Mouse (Mus musculus): ENCODE data around the gene Arl10. TPM values are rescaled to one million over a fixed set of nuclear protein-coding genes. Genes with fewer than 3 reads are reported as not detected.
"Not testable (repeated sequence)": the region's sequence is repeated elsewhere in the genome, so short reads cannot be mapped to it uniquely, and the experiment has no call there.

Arl10 gene
- total RNA-seq, 1 experiment from 2014 or later: 9.3 TPM

- ATAC-seq (replicated peaks in 1 of 2; ENCODE audit: insufficient read depth in 1 of 2, low FRiP score in 2 of 2, low TSS enrichment in 1 of 2, low read depth in 1 of 2, poor library complexity in 2 of 2, severe bottlenecking in 2 of 2): no peak
Observed at GRCm38 (mm10) chr13:54607204-54607603, 32.4 kb downstream of the Arl10 start.

GRCm38 (mm10) chr13:54608002-54608401 lies 33.2 kb downstream of the Arl10 start:
- no peak for ATAC-seq (replicated peaks in 1 of 2; ENCODE audit: insufficient read depth in 1 of 2, low FRiP score in 2 of 2, low TSS enrichment in 1 of 2, low read depth in 1 of 2, poor library complexity in 2 of 2, severe bottlenecking in 2 of 2)

- no peak for ATAC-seq (replicated peaks in 1 of 2; ENCODE audit: insufficient read depth in 1 of 2, low FRiP score in 2 of 2, low TSS enrichment in 1 of 2, low read depth in 1 of 2, poor library complexity in 2 of 2, severe bottlenecking in 2 of 2)
Observed at GRCm38 (mm10) chr13:54608666-54609065, 33.9 kb downstream of the Arl10 start.

- no peak for ATAC-seq (replicated peaks in 1 of 2; ENCODE audit: insufficient read depth in 1 of 2, low FRiP score in 2 of 2, low TSS enrichment in 1 of 2, low read depth in 1 of 2, poor library complexity in 2 of 2, severe bottlenecking in 2 of 2)
Observed at GRCm38 (mm10) chr13:54609301-54609700, 34.5 kb downstream of the Arl10 start.

- ATAC-seq (replicated peaks in 1 of 2; ENCODE audit: insufficient read depth in 1 of 2, low FRiP score in 2 of 2, low TSS enrichment in 1 of 2, low read depth in 1 of 2, poor library complexity in 2 of 2, severe bottlenecking in 2 of 2): 0 out of 4 replicates have a peak, but pooled peaks of 1 of the 2 experiments have one; percentile 13
Observed at GRCm38 (mm10) chr13:54610613-54610971, 35.8 kb downstream of the Arl10 start.

- ATAC-seq (replicated peaks in 1 of 2; ENCODE audit: insufficient read depth in 1 of 2, low FRiP score in 2 of 2, low TSS enrichment in 1 of 2, low read depth in 1 of 2, poor library complexity in 2 of 2, severe bottlenecking in 2 of 2): peak; percentile 46 to 68
Observed at GRCm38 (mm10) chr13:54610972-54611754, 36.3 kb downstream of the Arl10 start, which contains the start of gene Cltb. Cltb (minus strand) TSS chr13:54611344.

GRCm38 (mm10) chr13:54613141-54613540 lies 38.3 kb downstream of the Arl10 start:
- ATAC-seq (replicated peaks in 1 of 2; ENCODE audit: insufficient read depth in 1 of 2, low FRiP score in 2 of 2, low TSS enrichment in 1 of 2, low read depth in 1 of 2, poor library complexity in 2 of 2, severe bottlenecking in 2 of 2): not testable (repeated sequence)

GRCm38 (mm10) chr13:54616307-54616706 lies 41.5 kb downstream of the Arl10 start:
- no peak for ATAC-seq (replicated peaks in 1 of 2; ENCODE audit: insufficient read depth in 1 of 2, low FRiP score in 2 of 2, low TSS enrichment in 1 of 2, low read depth in 1 of 2, poor library complexity in 2 of 2, severe bottlenecking in 2 of 2)

GRCm38 (mm10) chr13:54616998-54617397 lies 42.2 kb downstream of the Arl10 start:
- no peak for ATAC-seq (replicated peaks in 1 of 2; ENCODE audit: insufficient read depth in 1 of 2, low FRiP score in 2 of 2, low TSS enrichment in 1 of 2, low read depth in 1 of 2, poor library complexity in 2 of 2, severe bottlenecking in 2 of 2)

GRCm38 (mm10) chr13:54621155-54621932 lies 46.5 kb downstream of the Arl10 start, which contains the start of gene Faf2:
Faf2 (plus strand) TSS chr13:54621784.
- peak; percentile 97 to 98 for ATAC-seq (replicated peaks in 1 of 2; ENCODE audit: insufficient read depth in 1 of 2, low FRiP score in 2 of 2, low TSS enrichment in 1 of 2, low read depth in 1 of 2, poor library complexity in 2 of 2, severe bottlenecking in 2 of 2)

GRCm38 (mm10) chr13:54621960-54622521 lies 47.2 kb downstream of the Arl10 start:
- ATAC-seq (replicated peaks in 1 of 2; ENCODE audit: insufficient read depth in 1 of 2, low FRiP score in 2 of 2, low TSS enrichment in 1 of 2, low read depth in 1 of 2, poor library complexity in 2 of 2, severe bottlenecking in 2 of 2): peak; percentile 8 to 10; a peak in 1 of 4 replicates

- no peak for ATAC-seq (replicated peaks in 1 of 2; ENCODE audit: insufficient read depth in 1 of 2, low FRiP score in 2 of 2, low TSS enrichment in 1 of 2, low read depth in 1 of 2, poor library complexity in 2 of 2, severe bottlenecking in 2 of 2)
Observed at GRCm38 (mm10) chr13:54629128-54629527, 54.3 kb downstream of the Arl10 start.

Other genes with a start within 250 kb of the Arl10 start
- gene Cplx2, start 203.7 kb upstream of the Arl10 start, total RNA-seq (2017): 2.4 and 3.4 TPM in 2 replicates
- 29.4 and 56.5 TPM in 2 replicates for gene Thoc3, start 106.2 kb upstream of the Arl10 start, total RNA-seq (2017)
- gene Simc1, start 71.2 kb upstream of the Arl10 start, total RNA-seq (2017): 11.4 and 13.7 TPM in 2 replicates
- gene 4833439L19Rik, start 9.6 kb upstream of the Arl10 start, total RNA-seq (2017): 20.8 and 27.9 TPM in 2 replicates
- gene Nop16, start 15.1 kb downstream of the Arl10 start, total RNA-seq (2017): 56.9 and 59.5 TPM in 2 replicates
- gene Higd2a, start 15.2 kb downstream of the Arl10 start, total RNA-seq (2017): 36.7 and 40.1 TPM in 2 replicates
- 30.5 and 40.7 TPM in 2 replicates for gene Cltb, start 36.3 kb downstream of the Arl10 start, total RNA-seq (2017)
- gene Faf2, start 46.8 kb downstream of the Arl10 start, total RNA-seq (2017): 44.5 and 51.6 TPM in 2 replicates
- 24.5 and 44.4 TPM in 2 replicates for gene Rnf44, start 118.9 kb downstream of the Arl10 start, total RNA-seq (2017)
- not detected in 2 replicates for gene Cdhr2, start 126.4 kb downstream of the Arl10 start, total RNA-seq (2017)
- gene Gprin1, start 174.9 kb downstream of the Arl10 start, total RNA-seq (2017): not detected in 2 replicates
- gene Sncb, start 191.6 kb downstream of the Arl10 start, total RNA-seq (2017): not detected in 2 replicates
- gene Eif4e1b, start 209.0 kb downstream of the Arl10 start, total RNA-seq (2017): not detected in 2 replicates
- 1.3 TPM in 1 of 2 replicates, not detected in the other for gene Tspan17, start 214.4 kb downstream of the Arl10 start, total RNA-seq (2017)

All from hematopoietic stem cell, adult 5-6 weeks (primary cell).